Comparison of ENCODE assay signal across 27 mouse cellular contexts in genomic region chr5:122025117-122025516, GRCm38 (mm10). TPM values are rescaled to one million over a fixed set of nuclear protein-coding genes. Genes with fewer than 3 reads are reported as not detected.
DNase-seq lines count a peak whose midpoint lies in the region; ATAC-seq and TF ChIP-seq lines count a peak whose summit lies in the region.
"Had no signal": no experiment of that assay in that cellular context is flagged by ENCODE, and none has a peak within 500 bp of the region (broad histone marks: within the 10 kb centered on the region; RNA-seq: fewer than 3 reads in every experiment).

No protein-coding gene starts in this region.

- H3K9me3 ChIP-seq in liver, postnatal 0 days (ENCODE audit: low read length), result peaks cover 4% of the 10 kb centered on the region
- no peaks in the 10 kb centered on the region for H3K9me3 ChIP-seq in MEL (replicated peaks; ENCODE audit: insufficient read depth, low read length)
- H3K9me3 ChIP-seq: forebrain, embryonic 15.5 days; heart, embryonic 10.5 days; intestine, embryonic 15.5 days had no signal

- no peaks in the 10 kb centered on the region for H3K79me2 ChIP-seq in MEL (ENCODE audit: control insufficient read depth, insufficient read depth, low read length, poor library complexity)

- no peak for TF ChIP-seq POLR2A in MEL (IDR thresholded peaks at IDR 0.05; ENCODE audit: control insufficient read depth in 1 of 2, insufficient read depth in 1 of 2, low read depth in 1 of 2, low read length in 2 of 2, poor library complexity in 1 of 2)

- no peak for ATAC-seq in liver, postnatal 0 days
- ATAC-seq: forebrain, embryonic 15.5 days; hindbrain, embryonic 16.5 days; intestine, embryonic 15.5 days had no signal

- H3K36me3 ChIP-seq in liver, postnatal 0 days (replicated peaks; ENCODE audit: insufficient read depth, low read length), result no peaks in the 10 kb centered on the region
- H3K36me3 ChIP-seq in MEL (ENCODE audit: control insufficient read depth in 1 of 2, insufficient read depth in 2 of 2, low read length in 2 of 2), result no peaks in the 10 kb centered on the region
- H3K36me3 ChIP-seq: forebrain, embryonic 15.5 days; intestine, embryonic 15.5 days had no signal

- H3K4me3 ChIP-seq in liver, postnatal 0 days (ENCODE audit: low read depth, low read length), result no peak overlapping the region
- H3K4me3 ChIP-seq in MEL (ENCODE audit: control insufficient read depth in 1 of 2, insufficient read depth in 1 of 2, low read depth in 2 of 2, low read length in 2 of 2), result no peak overlapping the region
- H3K4me3 ChIP-seq: embryonic facial prominence, embryonic 10.5 days; embryonic facial prominence, embryonic 13.5 days; erythroblast, embryonic 14.5 days; forebrain, embryonic 12.5 days; forebrain, embryonic 15.5 days; heart, adult 2 months; heart, embryonic 10.5 days; heart, embryonic 13.5 days; intestine, embryonic 15.5 days had no signal

- intact Hi-C loops in gastrocnemius, postnatal 36 days (cut with DNase I), result no loop called here

- no peak overlapping the region for H3K27ac ChIP-seq in liver, postnatal 0 days (ENCODE audit: low read depth)
- no peak overlapping the region for H3K27ac ChIP-seq in MEL (ENCODE audit: control insufficient read depth, low read depth, low read length)
- H3K27ac ChIP-seq: embryonic facial prominence, embryonic 10.5 days; embryonic facial prominence, embryonic 13.5 days; forebrain, embryonic 12.5 days; forebrain, embryonic 15.5 days; heart, adult 2 months; heart, embryonic 10.5 days; heart, embryonic 13.5 days; intestine, embryonic 15.5 days had no signal

- peaks cover 9% of the 10 kb centered on the region for H3K4me1 ChIP-seq in liver, postnatal 0 days (ENCODE audit: insufficient read depth)
- no peaks in the 10 kb centered on the region for H3K4me1 ChIP-seq in MEL (ENCODE audit: control insufficient read depth in 1 of 2, insufficient read depth in 2 of 2, low read length in 2 of 2)
- H3K4me1 ChIP-seq: embryonic facial prominence, embryonic 13.5 days; forebrain, embryonic 12.5 days; forebrain, embryonic 15.5 days; heart, embryonic 13.5 days; intestine, embryonic 15.5 days had no signal

- no peak overlapping the region for H3K9ac ChIP-seq in liver, postnatal 0 days (replicated peaks)
- no peak overlapping the region for H3K9ac ChIP-seq in MEL (ENCODE audit: control insufficient read depth, low read depth, low read length, poor library complexity, severe bottlenecking)
- H3K9ac ChIP-seq: embryonic facial prominence, embryonic 13.5 days; forebrain, embryonic 12.5 days; forebrain, embryonic 15.5 days; heart, embryonic 13.5 days; intestine, embryonic 15.5 days had no signal

- no peaks in the 10 kb centered on the region for H3K27me3 ChIP-seq in liver, postnatal 0 days (ENCODE audit: insufficient read depth, low read length)
- H3K27me3 ChIP-seq in MEL (ENCODE audit: control insufficient read depth in 1 of 2, insufficient read depth in 2 of 2, low read length in 2 of 2), result no peaks in the 10 kb centered on the region
- H3K27me3 ChIP-seq: embryonic facial prominence, embryonic 13.5 days; forebrain, embryonic 12.5 days; forebrain, embryonic 15.5 days; heart, embryonic 13.5 days; intestine, embryonic 15.5 days had no signal

- H3K4me2 ChIP-seq in liver, postnatal 0 days (ENCODE audit: low read depth, low read length), result no peak overlapping the region
- H3K4me2 ChIP-seq: embryonic facial prominence, embryonic 13.5 days; forebrain, embryonic 12.5 days; forebrain, embryonic 15.5 days; heart, embryonic 13.5 days; intestine, embryonic 15.5 days had no signal

- TF ChIP-seq RAD21 in MEL (IDR thresholded peaks at IDR 0.05; ENCODE audit: low read depth, low read length), result no peak

- peak; percentile 12 for DNase-seq in liver, postnatal 0 days
- DNase-seq in liver, result no peak
- peak; percentile 33 for DNase-seq in A20 (ENCODE audit: low read depth, low spot score)
- DNase-seq in MEL (ENCODE audit: low read depth, low spot score), result no peak
- no peak for DNase-seq in layer of hippocampus, postnatal 25 days (ENCODE audit: extremely low spot score in 1 of 2, low spot score in 1 of 2)
- no peak for DNase-seq in lung, adult 18-20 months
- no peak for DNase-seq in gastrocnemius, postnatal 36 days
- DNase-seq: adrenal gland, adult 2 months; adrenal gland, postnatal 25 days; cerebellum, adult 11-12 months; cerebellum, adult 8-10 months; cerebellum, postnatal 10 days; cerebellum, postnatal 36 days; embryo, embryonic 11 days; gastrocnemius, postnatal 25 days; heart, adult 2 months; heart, postnatal 14 days; heart, postnatal 4 days had no signal

- TF ChIP-seq EP300 in liver, postnatal 0 days (IDR thresholded peaks at IDR 0.05; ENCODE audit: low read depth), result no peak
- TF ChIP-seq EP300 in MEL (IDR thresholded peaks at IDR 0.05; ENCODE audit: low read depth in 1 of 2, low read length in 2 of 2), result no peak

- WGBS in liver, postnatal 0 days (ENCODE audit: insufficient replicate concordance), result 83% methylated on average over 11 of the region's 11 CpGs

- no peak for TF ChIP-seq CTCF in liver, postnatal 0 days (IDR thresholded peaks at IDR 0.05; ENCODE audit: low read depth)
- no peak for TF ChIP-seq CTCF in MEL (IDR thresholded peaks at IDR 0.05 in 2 of 3, conservative IDR thresholded peaks at IDR 0.05 in 1 of 3; ENCODE audit: control insufficient read depth in 1 of 3, insufficient read depth in 1 of 3, low read depth in 2 of 3, low read length in 3 of 3, poor library complexity in 1 of 3, severe bottlenecking in 1 of 3)

TF ChIP-seq in MEL, 35 proteins besides CTCF, POLR2A, EP300 and RAD21:
- TF ChIP-seq BHLHE40 (IDR thresholded peaks at IDR 0.05; ENCODE audit: borderline replicate concordance, low read depth, low read length) (no peak), USF1 (IDR thresholded peaks at IDR 0.05; ENCODE audit: low read depth, low read length) (peak; percentile 62)

RNA-seq across cellular contexts. Expression of gene Cux2, which starts 24.8 kb away (rescaled TPM):
- polyA plus RNA-seq in liver, postnatal 0 days (2015; fragmentation: Nextera tagmentation; extraction: Ambion mirVana), result 3.5 and 3.6 TPM in 2 replicates
- 1.2 and 1.4 TPM in 2 replicates for total RNA-seq in MEL (2012; rRNA removed)
- polyA plus RNA-seq in MEL (2012; ENCODE audit: insufficient read depth in 1 of 2, insufficient read length in 2 of 2, low read depth in 1 of 2, low replicate concordance in 2 of 2, missing spikeins in 1 of 2), result 1 to 10 TPM in 1 of 2 experiments, not detected in 1; 3.5 TPM
- total RNA-seq in layer of hippocampus, postnatal 25 days (2021), result 10 to 100 TPM; 32.9 to 36.7 TPM
- 1 to 10 TPM; 1.9 to 2.3 TPM for total RNA-seq in gastrocnemius, postnatal 36 days (2021)

Comparison
In these comparisons a context has a peak if more than half of its experiments do, and no peak if none do; other contexts are left out.
1. DNase-seq: peak in liver, postnatal 0 days (single experiment) and A20 (single experiment); none in liver (single experiment), MEL (single experiment), layer of hippocampus, postnatal 25 days (0 of 2), lung, adult 18-20 months (0 of 2) and gastrocnemius, postnatal 36 days (0 of 2).
2. RNA of gene Cux2, which starts 24.8 kb away (total RNA-seq): 32.9 to 36.7 TPM in layer of hippocampus, postnatal 25 days; 1.9 to 2.3 TPM in gastrocnemius, postnatal 36 days and 1.2 to 1.4 TPM in MEL; every median in the first group is over 10 times any median in the second.